Mouse (Mus musculus) T-cell, adult 66 days (primary cell): ENCODE data around the gene Nptn. TPM values are rescaled to one million over a fixed set of nuclear protein-coding genes. Genes with fewer than 3 reads are reported as not detected.

Experiments
- total RNA-seq, 2 experiments: library from RNA; stranded (reverse); gene quantifications; 3 replicates in 1 of 2; 4 replicates in 1 of 2; pipeline ENCODE4 v1.2.4; 2023

Gene Nptn
- 100 to 1,000 TPM; 113 to 137 TPM for total RNA-seq

DNA sequence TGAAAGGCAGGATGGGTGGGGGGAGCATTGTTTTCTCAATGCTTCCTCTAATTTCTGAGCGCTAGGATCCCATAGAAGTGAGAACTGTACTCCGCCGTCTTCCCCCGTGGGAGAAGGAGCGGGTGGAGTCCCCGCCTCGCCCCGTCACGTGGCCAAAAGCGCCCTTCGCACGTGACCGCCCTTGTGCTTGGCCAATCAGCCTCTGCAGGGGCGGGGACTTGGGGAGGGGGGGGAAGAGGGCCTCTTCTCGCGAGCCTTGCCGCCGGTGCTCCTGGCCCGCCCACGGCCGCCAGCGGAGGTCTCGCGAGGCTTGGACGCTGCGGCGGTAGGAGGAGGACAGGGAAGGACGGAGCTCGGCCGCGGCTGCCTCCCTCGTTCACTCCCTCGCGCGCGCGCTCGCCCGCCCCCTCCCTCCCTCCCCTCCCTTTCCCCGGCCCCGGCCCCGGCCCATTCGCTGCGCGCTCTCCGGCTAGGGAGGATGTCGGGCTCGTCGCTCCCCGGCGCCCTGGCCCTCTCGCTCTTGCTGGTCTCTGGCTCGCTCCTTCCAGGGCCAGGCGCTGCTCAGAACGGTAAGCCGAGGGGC, at the start of gene Nptn:
Gene Nptn, plus strand, starts transcription at position 283 of the 583 bp plus-strand sequence.

DNA sequence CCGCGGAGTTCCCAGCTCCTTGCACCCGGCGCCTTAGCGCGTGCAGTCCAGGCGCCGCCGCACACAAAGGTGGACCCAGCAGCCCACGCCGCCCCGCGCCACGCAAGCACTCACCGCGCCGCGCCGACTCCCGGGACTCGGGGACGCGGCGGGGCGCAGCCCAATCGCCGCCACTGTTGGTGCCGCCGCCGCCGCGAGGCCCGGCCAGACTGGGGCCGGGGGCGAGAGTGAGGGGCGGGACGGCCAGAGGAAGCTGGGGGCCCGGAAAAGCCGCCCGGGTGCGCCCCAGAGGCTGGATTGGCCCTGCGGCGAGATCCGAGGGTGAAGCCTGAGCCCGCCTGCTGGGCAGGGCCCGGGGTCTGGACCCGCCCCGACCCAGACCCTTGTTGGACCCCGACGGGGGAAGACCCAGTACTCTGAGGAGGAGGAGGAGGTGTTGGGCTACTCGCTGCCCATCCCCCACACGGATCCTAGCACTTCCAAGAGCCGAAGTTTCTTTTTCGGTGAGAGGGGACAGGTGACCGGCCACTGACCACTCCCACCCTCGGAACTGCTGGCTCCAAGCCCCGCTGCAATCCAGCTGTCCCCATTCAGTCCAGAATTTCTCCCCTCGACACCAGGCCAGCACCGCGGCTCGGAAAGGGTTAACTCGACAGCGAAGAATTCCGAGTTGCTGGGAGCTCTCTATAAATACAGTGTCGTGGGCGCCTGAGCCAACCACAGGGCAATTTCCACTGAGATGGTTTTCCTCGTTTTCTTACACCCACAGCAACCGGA, 26.9 kb upstream of the Nptn start, which contains the start of gene Cd276:
Gene Cd276, minus strand, starts transcription at position 530 of the 777 bp plus-strand sequence.

Other genes starting within 250 kb of the Nptn start
- gene Tbc1d21, start 211.8 kb upstream of the Nptn start, total RNA-seq = not detected
- not detected for gene Insyn1, start 93.6 kb upstream of the Nptn start, total RNA-seq
- gene Cd276, start 26.8 kb upstream of the Nptn start, total RNA-seq = not detected
- not detected for gene Rec114, start 161.7 kb downstream of the Nptn start, total RNA-seq
- not detected for gene Hcn4, start 241.2 kb downstream of the Nptn start, total RNA-seq